Mouse (Mus musculus) left cerebral cortex, postnatal 4 days (tissue): ENCODE measurements around the gene Rmnd5b. TPM values are rescaled to one million over a fixed set of nuclear protein-coding genes. Genes with fewer than 3 reads are reported as not detected.

ENCODE experiments used
- DNase-seq: peaks from one replicate; pipeline ENCODE4 v3.0.0-alpha.2; 2022
- intact Hi-C: fragments of 180-260 bp; cut with DNase I; formaldehyde crosslinking; loops from one replicate; pipeline ENCODE4 v1.15.1; 2025
- total RNA-seq, 2 experiments: library from RNA; stranded (reverse); gene quantifications; 2 replicates each; pipeline ENCODE4 v1.2.3; 2021

Gene Rmnd5b
- total RNA-seq, 2 experiments from 2014 or later: 41.4 to 47.5 TPM

DNA sequence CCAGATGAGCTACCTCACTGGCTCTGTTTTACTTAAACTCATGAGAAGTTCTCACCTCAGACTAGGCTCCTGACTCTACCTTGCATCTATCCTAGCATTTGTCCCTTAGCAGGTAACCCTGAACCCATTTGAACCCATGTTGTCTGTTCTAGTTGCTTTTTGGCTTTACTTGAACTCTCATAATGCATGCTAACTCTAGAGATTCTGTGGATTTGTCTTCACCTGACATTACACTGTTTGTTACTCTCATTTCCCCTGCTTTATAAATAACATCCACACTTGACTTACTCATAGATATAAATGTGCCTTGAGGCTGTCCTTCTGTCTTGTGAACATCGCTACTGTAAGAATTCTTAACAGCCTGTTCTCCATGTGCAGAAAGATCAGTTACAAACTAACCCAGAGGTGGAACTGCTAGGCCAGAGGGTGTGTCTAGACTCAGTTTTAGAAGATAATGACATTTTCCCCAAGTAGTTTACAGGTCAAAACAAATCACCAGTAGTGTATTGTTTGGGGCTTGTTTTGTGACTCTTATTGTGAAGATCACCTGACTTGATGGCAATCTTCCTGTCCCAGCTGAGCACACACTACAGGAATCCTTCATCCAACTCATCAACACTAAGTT lies 40.1 kb downstream of the Rmnd5b start:
- intact Hi-C loops: no loop called here
- no peak for DNase-seq

DNA sequence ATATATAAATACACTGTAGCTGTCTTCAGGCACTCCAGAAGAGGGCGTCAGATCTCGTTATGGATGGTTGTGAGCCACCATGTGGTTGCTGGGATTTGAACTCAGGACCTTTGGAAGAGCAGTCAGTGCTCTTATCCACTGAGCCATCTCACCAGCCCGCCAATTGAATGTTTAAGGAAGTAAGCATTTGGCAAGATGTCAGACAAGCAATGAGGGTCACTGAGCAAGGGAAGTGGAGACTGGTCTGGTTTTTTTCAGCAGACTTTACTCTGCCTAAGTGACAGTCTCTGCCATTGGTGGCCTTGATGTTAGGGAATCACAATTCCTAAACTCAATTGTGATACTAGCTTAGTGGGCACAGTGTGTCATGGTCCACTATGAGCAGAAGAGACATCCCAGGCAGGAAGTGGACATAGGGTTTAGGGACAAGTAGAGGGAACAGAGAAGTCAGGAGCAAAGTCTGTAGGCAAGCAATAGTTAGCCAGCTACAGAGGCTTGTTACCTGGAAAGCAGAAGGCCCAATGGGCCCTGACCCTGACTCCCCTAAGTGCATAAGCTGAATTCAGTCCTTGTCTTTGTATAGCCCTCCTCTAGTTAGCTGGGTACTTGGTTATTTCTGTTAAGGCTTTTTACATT lies 40.9 kb downstream of the Rmnd5b start:
- intact Hi-C loops: no loop called here
- no peak for DNase-seq

DNA sequence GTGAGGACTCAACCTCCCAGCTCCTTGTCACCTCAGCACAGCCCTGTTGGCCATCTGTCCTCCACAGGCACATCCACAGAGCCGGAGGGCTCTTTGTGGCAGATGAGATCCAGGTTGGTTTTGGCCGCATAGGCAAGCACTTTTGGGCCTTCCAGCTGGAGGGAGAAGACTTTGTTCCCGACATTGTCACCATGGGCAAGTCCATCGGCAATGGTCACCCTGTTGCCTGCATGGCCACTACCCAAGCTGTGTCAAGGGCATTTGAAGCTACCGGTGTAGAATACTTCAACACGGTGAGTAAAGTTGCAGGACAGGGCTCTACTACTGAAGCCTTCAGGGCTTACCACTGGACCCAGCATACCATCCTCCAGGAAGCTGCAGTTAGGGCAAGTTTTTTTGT lies 41.8 kb downstream of the Rmnd5b start:
- intact Hi-C loops: no loop called here
- no peak for DNase-seq

DNA sequence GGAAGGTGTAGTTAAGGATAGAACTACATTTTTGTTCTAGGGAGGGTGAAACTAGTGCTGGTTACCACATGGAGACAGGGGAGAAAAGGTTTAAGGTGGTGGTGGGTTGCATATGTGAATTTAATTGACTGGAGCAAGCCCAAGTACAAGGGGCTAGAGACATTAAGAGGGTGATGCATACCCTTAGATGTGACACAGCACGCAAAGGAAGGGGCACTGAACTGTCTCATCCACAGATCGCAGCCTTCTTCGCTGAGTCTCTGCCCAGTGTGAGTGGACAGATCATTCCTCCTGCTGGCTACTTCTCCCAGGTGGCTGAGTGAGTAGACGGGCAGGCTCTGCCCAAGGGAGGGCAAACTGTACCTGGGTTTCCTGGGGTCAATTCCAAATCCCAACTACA lies 42.3 kb downstream of the Rmnd5b start:
- DNase-seq: no peak
- intact Hi-C loops: no loop called here

DNA sequence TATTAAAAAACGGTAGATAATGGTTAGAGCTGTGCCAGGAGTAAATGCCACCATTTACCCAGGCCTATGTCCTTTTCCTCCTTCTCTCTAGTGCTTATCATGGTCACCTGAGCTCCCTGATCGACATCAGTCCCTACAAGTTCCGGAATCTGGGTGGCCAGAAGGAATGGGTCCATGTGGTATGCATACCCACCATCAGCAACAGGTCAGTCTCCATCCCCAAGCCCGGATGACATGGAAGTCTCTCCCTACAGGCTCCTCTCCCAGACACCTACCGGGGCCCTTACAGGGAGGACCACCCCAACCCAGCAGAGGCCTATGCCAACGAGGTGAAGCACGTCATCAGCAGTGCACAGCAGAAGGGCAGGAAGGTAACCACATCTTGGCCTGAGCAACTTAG lies 43.8 kb downstream of the Rmnd5b start:
- no peak for DNase-seq
- intact Hi-C loops: no loop called here

DNA sequence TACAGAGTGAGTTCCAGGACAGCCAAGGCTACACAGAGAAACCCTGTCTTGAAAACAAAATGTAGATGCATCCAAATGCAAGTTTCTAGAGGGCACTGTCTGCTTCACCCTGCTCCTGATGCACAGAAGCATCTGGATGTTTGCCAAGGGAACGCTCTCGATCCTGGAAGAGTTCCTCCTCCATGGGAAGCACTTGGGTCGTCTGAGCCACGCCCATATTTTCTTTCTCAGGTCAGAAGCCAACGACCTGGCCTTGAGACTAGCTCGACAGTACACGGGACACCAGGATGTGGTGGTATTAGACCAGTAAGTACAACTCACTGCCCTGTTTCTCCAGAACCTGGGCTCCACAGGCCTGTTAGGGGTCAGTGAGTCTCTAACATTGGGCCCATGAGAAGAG lies 44.5 kb downstream of the Rmnd5b start:
- DNase-seq: no peak
- intact Hi-C loops: no loop called here

DNA sequence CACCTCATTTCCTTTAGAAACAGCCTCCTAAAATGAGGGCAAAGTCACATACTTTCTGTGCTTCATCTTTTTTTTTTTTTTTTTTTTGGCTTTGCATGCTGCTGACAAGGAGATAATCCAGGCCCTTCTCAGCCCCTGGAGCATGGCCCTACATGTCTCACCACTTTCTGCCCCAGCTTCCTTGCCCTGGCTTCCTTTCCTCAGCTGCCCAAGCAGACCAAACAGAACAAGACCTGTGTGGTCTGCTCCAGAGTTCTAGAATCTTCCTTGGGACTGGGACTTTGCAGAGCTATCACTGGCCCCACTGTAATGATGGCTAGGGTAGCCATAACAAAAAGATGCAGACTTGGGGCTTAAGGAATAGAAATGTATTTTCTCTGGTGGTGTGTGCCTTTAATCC lies 45.7 kb downstream of the Rmnd5b start:
- no peak for DNase-seq
- intact Hi-C loops: no loop called here

DNA sequence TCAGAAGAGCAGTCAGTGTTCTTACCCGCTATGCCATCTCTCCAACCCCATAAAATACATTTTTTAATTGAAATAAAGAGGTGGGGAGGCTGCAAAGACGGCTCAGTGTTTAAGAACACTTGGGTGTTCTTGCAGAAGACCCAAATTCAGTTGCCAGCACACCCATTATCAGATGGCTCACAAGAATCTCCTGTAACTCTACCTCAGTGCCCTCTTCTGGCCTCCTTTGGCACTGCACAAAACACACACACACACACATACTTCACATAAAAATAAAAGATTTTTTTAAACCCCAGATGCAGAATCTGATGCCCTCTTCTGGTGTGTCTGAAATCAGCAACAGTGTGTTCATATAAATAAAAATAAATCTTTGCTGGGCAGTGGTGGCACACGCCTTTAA lies 46.9 kb downstream of the Rmnd5b start:
- DNase-seq: no peak
- intact Hi-C loops: no loop called here

DNA sequence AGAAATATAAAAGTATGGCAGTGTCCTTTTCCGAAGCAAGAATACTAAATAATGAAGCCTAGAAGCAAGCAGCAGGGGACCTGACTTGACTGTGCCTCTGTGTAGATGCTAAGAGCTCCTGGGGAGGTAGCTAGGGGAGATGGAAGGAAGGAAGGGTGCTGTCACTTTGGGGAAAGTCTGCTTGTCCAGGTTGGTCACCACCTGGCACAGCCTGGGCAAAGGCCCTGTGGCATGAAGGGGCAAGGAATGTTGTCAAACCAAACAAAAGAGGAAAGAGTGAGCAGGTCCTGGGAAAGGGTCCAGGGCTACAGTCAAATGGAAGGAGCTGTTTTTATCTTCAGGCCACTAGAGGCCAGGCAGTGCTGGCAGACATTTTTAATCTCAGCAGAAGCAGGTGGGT lies 48.6 kb downstream of the Rmnd5b start:
- no peak for DNase-seq
- intact Hi-C loops: no loop called here

DNA sequence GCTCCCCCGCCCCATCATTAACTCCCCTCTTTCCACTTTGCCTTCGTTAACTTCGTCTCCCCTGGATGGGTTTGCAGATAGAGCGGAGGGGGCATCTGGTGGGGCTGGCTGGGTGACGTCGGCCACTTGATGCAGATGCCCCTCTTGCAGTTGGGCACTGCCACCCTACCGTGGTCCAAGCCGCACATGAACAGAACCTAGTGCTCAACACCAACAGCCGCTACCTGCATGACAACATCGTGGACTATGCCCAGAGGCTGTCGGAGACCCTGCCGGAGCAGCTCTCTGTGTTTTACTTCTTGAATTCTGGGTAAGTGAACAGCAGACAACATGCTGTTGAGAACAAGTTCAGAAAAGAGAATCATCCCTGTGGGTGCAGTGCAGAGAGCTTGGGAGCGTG lies 49.3 kb downstream of the Rmnd5b start:
- DNase-seq: no peak
- intact Hi-C loops: no loop called here

DNA sequence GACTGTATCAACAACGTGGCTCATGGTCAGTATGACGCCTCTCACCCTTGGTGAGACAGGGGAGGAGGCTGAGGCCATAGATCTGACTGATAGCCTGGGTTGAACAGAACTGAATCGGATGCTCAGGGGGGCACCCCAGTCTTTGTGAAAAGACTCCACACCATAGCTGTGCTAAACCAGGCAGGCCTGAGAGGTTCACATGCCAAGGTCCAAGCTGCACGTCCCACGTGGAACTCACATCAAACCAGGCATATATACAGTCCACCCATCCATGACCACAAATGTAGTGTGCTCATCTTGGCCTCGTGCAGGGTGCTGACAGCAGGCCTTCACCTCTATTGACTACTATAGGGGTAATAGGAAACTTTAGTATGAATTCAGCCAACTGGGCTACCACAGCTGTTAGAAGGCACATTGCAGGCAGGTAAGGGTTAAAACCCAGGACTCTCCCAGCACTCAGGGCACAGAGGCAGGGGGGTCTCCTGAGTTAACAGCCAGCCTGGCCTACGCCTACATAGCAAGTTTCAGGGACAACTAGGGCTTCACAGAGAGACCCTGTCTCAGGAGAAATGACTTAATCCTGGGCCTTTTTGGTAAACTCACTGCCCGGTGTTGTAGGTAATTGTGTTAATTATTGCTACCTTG lies 50.0 kb downstream of the Rmnd5b start:
- no peak for DNase-seq
- intact Hi-C loops: no loop called here

DNA sequence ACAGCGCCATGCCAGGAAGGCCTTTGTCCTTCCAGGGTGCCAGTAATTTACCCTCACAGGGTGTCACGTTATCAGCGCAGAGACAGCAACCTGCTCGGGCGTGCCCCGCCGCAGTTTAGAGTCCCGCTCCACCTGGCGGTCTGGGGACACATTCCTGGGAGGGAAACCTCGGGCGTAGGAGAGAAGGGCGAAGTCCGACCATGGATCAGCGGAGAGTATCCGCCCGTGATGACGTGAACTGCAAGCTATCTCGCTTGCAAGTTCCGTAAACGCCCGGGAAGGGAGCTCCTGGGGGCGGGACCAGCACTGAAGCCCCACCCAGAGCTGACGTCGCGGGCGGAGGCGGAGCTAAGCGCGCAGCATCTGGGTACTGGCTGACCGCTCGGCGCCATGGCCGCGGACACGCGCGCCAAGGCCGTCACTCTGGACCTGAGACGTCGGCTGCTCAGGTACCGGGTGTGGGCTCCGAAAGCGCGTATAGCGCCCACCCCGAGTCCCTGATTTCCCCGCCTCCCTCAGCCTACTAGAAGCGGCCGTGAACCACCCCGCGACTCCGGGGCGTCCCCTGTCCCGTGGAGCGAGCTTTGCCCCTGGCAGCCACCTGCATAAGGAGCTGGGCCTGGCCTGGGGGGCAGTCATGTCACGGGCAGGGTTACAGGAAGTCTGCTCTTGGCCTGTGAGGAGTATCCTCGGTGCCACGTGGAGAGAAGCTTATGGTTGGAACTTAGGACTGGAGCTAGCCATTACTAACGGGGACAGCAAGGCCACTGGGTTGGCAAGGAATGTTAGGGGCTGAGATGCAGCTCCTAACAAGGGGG lies 51.1 kb downstream of the Rmnd5b start, which contains the start of gene Phykpl:
Phykpl (plus strand) TSS at position 327 of the 818 bp plus-strand sequence.
- intact Hi-C loops: no loop called here
- DNase-seq: peak; percentile 96

DNA sequence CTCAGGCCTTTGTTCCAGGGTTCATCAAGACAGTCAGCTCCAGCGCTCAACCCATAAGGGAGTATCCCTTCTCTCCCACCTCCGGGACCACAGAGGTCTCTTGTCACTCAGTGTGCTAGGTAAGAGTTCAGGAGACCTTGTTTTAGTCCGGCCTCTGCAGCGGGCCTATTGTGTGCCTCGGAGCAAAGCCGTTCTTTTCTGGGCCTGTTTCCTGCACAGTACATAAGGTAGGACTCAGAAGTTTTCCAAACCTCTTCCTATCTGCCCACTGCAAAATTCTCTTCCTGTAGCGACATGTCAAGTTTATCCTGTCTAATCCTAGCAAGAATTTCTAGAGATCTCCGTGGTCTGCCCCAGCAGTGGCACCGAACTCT lies 51.7 kb downstream of the Rmnd5b start:
- no peak for DNase-seq
- intact Hi-C loops: no loop called here

DNA sequence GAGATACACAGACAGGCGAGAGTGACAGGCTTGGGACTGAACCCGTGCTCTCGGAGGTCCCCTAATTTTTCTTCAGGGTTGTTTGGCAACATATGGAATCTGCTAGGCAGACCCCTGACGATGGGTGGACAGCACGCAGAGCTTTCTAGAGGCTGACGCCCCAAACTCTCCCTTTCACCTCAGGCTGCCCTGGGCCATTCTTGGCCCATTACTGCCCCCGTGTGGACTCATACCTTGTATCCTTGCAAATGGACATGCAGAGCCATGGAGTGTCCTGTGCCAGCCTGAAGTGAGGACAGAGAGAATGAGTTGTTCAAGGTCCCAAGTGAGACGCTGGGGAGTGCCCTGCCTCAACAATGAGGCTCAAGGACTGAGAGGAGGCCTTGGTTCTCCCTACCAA lies 53.0 kb downstream of the Rmnd5b start:
- peak; percentile 82 for DNase-seq
- intact Hi-C loops: no loop called here

DNA sequence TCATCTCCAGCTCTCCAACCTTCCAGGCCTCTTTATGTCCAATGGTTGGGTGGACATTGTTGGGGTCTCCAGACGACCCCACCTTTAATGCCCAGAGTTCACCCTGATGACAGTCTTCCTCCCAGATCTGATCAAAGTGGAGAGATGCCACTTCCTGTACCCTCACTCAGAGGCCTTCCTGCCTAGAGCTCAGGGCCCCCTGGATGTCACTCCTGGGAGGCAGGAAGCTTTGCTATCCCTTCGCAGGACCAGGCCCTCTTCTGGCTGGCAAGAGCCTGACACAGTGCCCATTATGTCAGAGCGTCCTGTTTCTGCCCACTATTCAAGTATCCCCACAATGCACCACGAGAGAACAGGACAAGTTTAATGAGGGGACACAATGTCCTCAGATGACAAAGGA lies 56.7 kb downstream of the Rmnd5b start:
- DNase-seq: no peak
- intact Hi-C loops: no loop called here

DNA sequence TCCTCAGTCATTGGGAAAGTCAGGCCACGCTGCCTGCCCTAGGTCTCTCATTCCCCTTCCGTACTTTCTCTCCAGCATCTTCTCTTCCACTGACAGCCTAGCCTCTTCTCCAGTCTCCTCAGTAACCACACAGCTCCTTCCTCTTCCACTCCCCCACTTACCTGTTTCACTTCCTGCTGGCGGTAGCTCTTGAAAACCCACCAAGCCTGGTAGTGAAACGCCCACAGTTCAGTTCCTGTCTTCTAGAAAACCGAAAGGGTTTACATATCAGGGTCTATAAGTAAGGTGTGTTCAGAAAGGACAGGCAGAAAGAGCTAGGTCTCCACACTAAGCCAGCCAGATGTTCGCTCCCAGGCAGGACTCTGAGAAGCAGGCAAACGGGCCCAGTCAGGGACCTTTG lies 58.1 kb downstream of the Rmnd5b start:
- intact Hi-C loops: no loop called here
- DNase-seq: no peak

DNA sequence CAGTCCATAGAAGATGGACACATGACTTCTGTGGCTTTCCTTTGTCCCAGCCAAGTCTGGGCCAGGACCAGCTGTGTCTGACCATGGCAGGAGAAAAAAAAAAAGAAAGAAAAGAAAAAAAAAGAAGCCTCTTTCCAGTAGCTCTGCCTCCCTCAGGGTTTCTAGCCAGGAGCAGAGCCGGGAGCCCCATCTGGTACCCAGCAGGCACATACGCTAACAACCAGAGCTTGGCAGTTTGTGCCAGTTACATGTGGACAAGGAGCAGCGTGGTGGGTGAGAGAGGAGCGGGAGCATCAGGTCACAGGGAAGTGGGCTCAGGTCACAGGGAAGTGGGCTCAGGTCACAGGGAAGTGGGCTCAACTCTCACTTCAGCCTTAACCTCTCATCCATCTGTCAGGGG lies 59.2 kb downstream of the Rmnd5b start:
- DNase-seq: peak; percentile 67
- intact Hi-C loops: no loop called here

Other genes starting within 250 kb of the Rmnd5b start
- gene Phykpl, start 51.1 kb downstream of the Rmnd5b start, total RNA-seq: 1 to 10 TPM; 7.6 to 8.1 TPM
- gene Hnrnpab, start 29.0 kb downstream of the Rmnd5b start, total RNA-seq: 100 to 1,000 TPM; 339 to 358 TPM
- 10 to 100 TPM; 60.2 to 60.4 TPM for gene Nhp2, start 16.2 kb downstream of the Rmnd5b start, total RNA-seq
- 10 to 100 TPM; 15.1 to 16.0 TPM for gene N4bp3, start 14.9 kb upstream of the Rmnd5b start, total RNA-seq
- gene D930048N14Rik, start 15.1 kb upstream of the Rmnd5b start, total RNA-seq: 1 to 10 TPM; 1.1 to 1.2 TPM
- 10 to 100 TPM; 25.8 to 27.1 TPM for gene 0610009B22Rik, start 53.0 kb upstream of the Rmnd5b start, total RNA-seq
- gene Sec24a, start 127.7 kb upstream of the Rmnd5b start, total RNA-seq: 10 to 100 TPM; 28.6 to 32.2 TPM
- 10 to 100 TPM; 74.6 to 84.8 TPM for gene Sar1b, start 127.8 kb upstream of the Rmnd5b start, total RNA-seq
- 1 to 10 TPM; 2.5 to 3.0 TPM for gene Jade2, start 221.8 kb upstream of the Rmnd5b start, total RNA-seq